Mouse (Mus musculus): Measurements from ENCODE around the gene Ext2.

DNA sequence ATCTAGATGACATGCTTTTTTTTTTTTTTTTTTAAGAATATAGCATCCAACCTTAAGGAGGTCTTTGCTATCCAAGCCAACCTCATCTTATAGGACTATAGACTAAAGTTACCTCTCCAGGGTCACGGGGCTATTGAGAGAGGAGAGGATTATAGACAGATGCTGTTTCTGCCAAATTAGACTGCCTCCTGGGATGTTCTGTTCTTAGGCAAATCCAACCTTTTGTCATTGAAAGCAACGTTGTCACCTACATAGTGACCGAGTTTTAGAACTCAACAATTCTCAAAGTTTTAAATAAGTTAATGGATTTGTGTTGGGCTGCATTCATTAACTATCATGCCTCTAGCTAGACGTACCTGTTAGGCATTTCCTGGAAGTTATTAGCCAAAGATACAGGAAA is 40.9 kb upstream of the Ext2 start:
- no peak for TF ChIP-seq POLR2A (IDR thresholded peaks at IDR 0.05; ENCODE audit: insufficient read depth, low read depth, low read length)
- TF ChIP-seq CTCF (IDR thresholded peaks at IDR 0.05; ENCODE audit: insufficient read depth, low read depth, low read length): no peak

Data from olfactory bulb, adult 2 months (tissue).